Mouse (Mus musculus) limb, embryonic 12.5 days (tissue): Measurements from ENCODE around the gene Ppp2r5c. TPM values are rescaled to one million over a fixed set of nuclear protein-coding genes. Genes with fewer than 3 reads are reported as not detected.

ENCODE experiments used
- ATAC-seq: fragments of 200-750 bp; cut with Nextera tagmentation; 2 replicates; pipeline ENCODE4 v1.8.0; 2017; ENCODE audit warnings: low read depth, moderate TSS enrichment; ENCODE audit not compliant: insufficient number of reproducible peaks, insufficient read depth, low FRiP score, low TSS enrichment
- H3K27ac ChIP-seq: fragments of 300-500 bp; sonication (generic); 2 replicates; pipeline ENCODE4 v1.5.1; 2016; ENCODE audit warnings: mild to moderate bottlenecking, moderate library complexity
- H3K27me3 ChIP-seq: fragments of 300-500 bp; sonication (generic); 2 replicates; pipeline ENCODE4 v1.6.1; 2016; ENCODE audit warnings: mild to moderate bottlenecking, moderate library complexity
- H3K36me3 ChIP-seq: fragments of 300-500 bp; sonication (generic); 2 replicates; pipeline ENCODE4 v1.6.1; 2016; ENCODE audit warnings: mild to moderate bottlenecking, moderate library complexity
- H3K4me1 ChIP-seq: fragments of 300-500 bp; sonication (generic); replicated peaks from 2 replicates; pipeline ENCODE4 v1.6.1; 2016
- H3K4me2 ChIP-seq: fragments of 300-500 bp; sonication (generic); 2 replicates; pipeline ENCODE4 v1.6.1; 2016; ENCODE audit warnings: mild to moderate bottlenecking, moderate library complexity
- H3K4me3 ChIP-seq: fragments of 300-500 bp; sonication (generic); replicated peaks from 2 replicates; pipeline ENCODE4 v1.5.1; 2016; ENCODE audit warnings: mild to moderate bottlenecking
- H3K9ac ChIP-seq: fragments of 300-500 bp; sonication (generic); replicated peaks from 2 replicates; pipeline ENCODE4 v1.6.1; 2016; ENCODE audit warnings: mild to moderate bottlenecking, moderate library complexity
- H3K9me3 ChIP-seq: fragments of 300-500 bp; sonication (generic); 2 replicates; pipeline ENCODE4 v1.6.1; 2016; ENCODE audit warnings: mild to moderate bottlenecking, moderate library complexity
- WGBS: fragments of 180-500 bp; shearing (Covaris S2); methylation state at CpG from one replicate; pipeline ENCODE4 v1.1.7; 2016; 5-methylcytosine and 5-hydroxymethylcytosine counted together
- polyA plus RNA-seq: library from polyadenylated mRNA; unstranded; fragments of >200 nt; fragmentation: Nextera tagmentation; extraction: Ambion mirVana; gene quantifications from 2 replicates; pipeline ENCODE4 v1.2.1, GENCODE M21; 2016

The Ppp2r5c gene
- polyA plus RNA-seq, 1 experiment from 2014 or later = 153 TPM

- H3K9me3 ChIP-seq = no peaks in the 10 kb centered on the region
- H3K36me3 ChIP-seq = peaks cover 1% of the 10 kb centered on the region; the same call in 1 of the 2 replicates
- H3K4me1 ChIP-seq = no peaks in the 10 kb centered on the region
- H3K9ac ChIP-seq = no peak overlapping the region
- no peak overlapping the region for H3K4me2 ChIP-seq
- H3K27me3 ChIP-seq = no peaks in the 10 kb centered on the region; the same call in 1 of the 2 replicates
- H3K4me3 ChIP-seq = no peak overlapping the region
- ATAC-seq = no peak
- WGBS = 74% methylated on average over 9 of the region's 9 CpGs
- no peak overlapping the region for H3K27ac ChIP-seq
Measured at GRCm38 (mm10) chr12:110476561-110476960, 29.6 kb downstream of the Ppp2r5c start.

- no peaks in the 10 kb centered on the region; the same call in 1 of the 2 replicates for H3K36me3 ChIP-seq
Measured at GRCm38 (mm10) chr12:110477906-110478305, 31.0 kb downstream of the Ppp2r5c start.

GRCm38 (mm10) chr12:110478601-110479008 is 31.7 kb downstream of the Ppp2r5c start:
- ATAC-seq = no peak

More at GRCm38 (mm10) chr12:110477906-110478305, 31.0 kb downstream of the Ppp2r5c start:
- ATAC-seq = no peak
- no peaks in the 10 kb centered on the region; the same call in 1 of the 2 replicates for H3K27me3 ChIP-seq
- no peaks in the 10 kb centered on the region for H3K9me3 ChIP-seq
- H3K4me2 ChIP-seq = no peak overlapping the region
- H3K9ac ChIP-seq = no peak overlapping the region
- no peak overlapping the region for H3K4me3 ChIP-seq
- 80% methylated on average over 8 of the region's 8 CpGs for WGBS
- no peaks in the 10 kb centered on the region for H3K4me1 ChIP-seq
- H3K27ac ChIP-seq = no peak overlapping the region

GRCm38 (mm10) chr12:110479268-110479667 is 32.3 kb downstream of the Ppp2r5c start:
- Histone ChIP-seq H3K4me2 (no peak overlapping the region), H3K9ac (no peak overlapping the region), H3K27me3 (no peaks in the 10 kb centered on the region; the same call in 1 of the 2 replicates), H3K4me1 (no peaks in the 10 kb centered on the region; the same call in 1 of the 2 replicates), H3K27ac (no peak overlapping the region), H3K36me3 (peaks cover 3% of the 10 kb centered on the region; the same call in 1 of the 2 replicates), H3K4me3 (no peak overlapping the region), H3K9me3 (no peaks in the 10 kb centered on the region)
- ATAC-seq = no peak
- 90% methylated on average over 12 of the region's 12 CpGs for WGBS

More at GRCm38 (mm10) chr12:110478601-110479008, 31.7 kb downstream of the Ppp2r5c start:
- 88% methylated on average over 9 of the region's 9 CpGs for WGBS
- Histone ChIP-seq H3K4me3 (no peak overlapping the region), H3K27ac (no peak overlapping the region), H3K27me3 (no peaks in the 10 kb centered on the region; the same call in 1 of the 2 replicates), H3K9ac (no peak overlapping the region), H3K9me3 (no peaks in the 10 kb centered on the region), H3K36me3 (peaks cover 3% of the 10 kb centered on the region; the same call in 1 of the 2 replicates), H3K4me1 (no peaks in the 10 kb centered on the region), H3K4me2 (no peak overlapping the region)

- no peak for ATAC-seq
- H3K4me2 ChIP-seq = no peak overlapping the region
- H3K27ac ChIP-seq = no peak overlapping the region
- H3K36me3 ChIP-seq = peaks cover 3% of the 10 kb centered on the region; the same call in 1 of the 2 replicates
- H3K4me1 ChIP-seq = peaks cover 5% of the 10 kb centered on the region
- no peak overlapping the region for H3K9ac ChIP-seq
- H3K9me3 ChIP-seq = no peaks in the 10 kb centered on the region
- no peak overlapping the region for H3K4me3 ChIP-seq
- 83% methylated on average over 4 of the region's 4 CpGs for WGBS
- H3K27me3 ChIP-seq = no peaks in the 10 kb centered on the region; the same call in 1 of the 2 replicates
Measured at GRCm38 (mm10) chr12:110480701-110481100, 33.8 kb downstream of the Ppp2r5c start.

GRCm38 (mm10) chr12:110483761-110484160 is 36.8 kb downstream of the Ppp2r5c start:
- Histone ChIP-seq H3K4me1 (peaks cover 18% of the 10 kb centered on the region), H3K4me2 (no peak overlapping the region), H3K36me3 (peaks cover 7% of the 10 kb centered on the region; the same call in 1 of the 2 replicates), H3K27ac (no peak overlapping the region), H3K9ac (no peak overlapping the region), H3K9me3 (no peaks in the 10 kb centered on the region), H3K4me3 (no peak overlapping the region), H3K27me3 (no peaks in the 10 kb centered on the region)
- ATAC-seq = no peak
- WGBS = 33% methylated on average over 6 of the region's 6 CpGs

GRCm38 (mm10) chr12:110484824-110485584 is 38.1 kb downstream of the Ppp2r5c start:
- Histone ChIP-seq H3K27me3 (no peaks in the 10 kb centered on the region), H3K9me3 (no peaks in the 10 kb centered on the region; the same call in 1 of the 2 replicates), H3K27ac (peak overlapping the region; percentile 99), H3K4me2 (peak overlapping the region; percentile 90), H3K4me3 (peak overlapping the region; percentile 67), H3K4me1 (peaks cover 18% of the 10 kb centered on the region), H3K36me3 (peaks cover 15% of the 10 kb centered on the region; the same call in 1 of the 2 replicates), H3K9ac (peak overlapping the region; percentile 76)
- peak; percentile 39; the same call in 1 of the 2 replicates for ATAC-seq
- 3% methylated on average over 17 of the region's 17 CpGs for WGBS

- peak overlapping the region; percentile 67 for H3K4me3 ChIP-seq
- peaks cover 18% of the 10 kb centered on the region for H3K4me1 ChIP-seq
- H3K36me3 ChIP-seq = peaks cover 23% of the 10 kb centered on the region; the same call in 1 of the 2 replicates
- peak overlapping the region; percentile 76 for H3K9ac ChIP-seq
- peak; percentile 83 for ATAC-seq
- WGBS = under 1% methylated on average over 27 of the region's 27 CpGs
- H3K27me3 ChIP-seq = no peaks in the 10 kb centered on the region
- peak overlapping the region; percentile 90 for H3K4me2 ChIP-seq
- no peaks in the 10 kb centered on the region; the same call in 1 of the 2 replicates for H3K9me3 ChIP-seq
- H3K27ac ChIP-seq = peak overlapping the region; percentile 99
Measured at GRCm38 (mm10) chr12:110485585-110486331, 38.8 kb downstream of the Ppp2r5c start.

- Histone ChIP-seq H3K4me3 (peak overlapping the region; percentile 67), H3K36me3 (peaks cover 23% of the 10 kb centered on the region; the same call in 1 of the 2 replicates), H3K4me1 (peaks cover 18% of the 10 kb centered on the region), H3K9me3 (no peaks in the 10 kb centered on the region; the same call in 1 of the 2 replicates), H3K27ac (peak overlapping the region; percentile 99; the same call in 1 of the 2 replicates), H3K4me2 (peak overlapping the region; percentile 90), H3K27me3 (no peaks in the 10 kb centered on the region), H3K9ac (peak overlapping the region; percentile 76)
- WGBS = 86% methylated on average over 5 of the region's 5 CpGs
- no peak for ATAC-seq
Measured at GRCm38 (mm10) chr12:110486852-110487251, 39.9 kb downstream of the Ppp2r5c start.

- H3K4me2 ChIP-seq = no peak overlapping the region
- H3K27me3 ChIP-seq = no peaks in the 10 kb centered on the region
- H3K9ac ChIP-seq = no peak overlapping the region
- no peak overlapping the region for H3K4me3 ChIP-seq
- peaks cover 23% of the 10 kb centered on the region; the same call in 1 of the 2 replicates for H3K36me3 ChIP-seq
- ATAC-seq = no peak
- H3K9me3 ChIP-seq = no peaks in the 10 kb centered on the region; the same call in 1 of the 2 replicates
- WGBS = 71% methylated on average over 9 of the region's 9 CpGs
- peaks cover 18% of the 10 kb centered on the region for H3K4me1 ChIP-seq
- H3K27ac ChIP-seq = no peak overlapping the region
Measured at GRCm38 (mm10) chr12:110488031-110488430, 41.1 kb downstream of the Ppp2r5c start.
